ENCODE assay signal across 13 mouse cellular contexts in genomic region chr1:83223072-83223471, GRCm38 (mm10).
DNase-seq lines count a peak whose midpoint lies in the region; ATAC-seq and TF ChIP-seq lines count a peak whose summit lies in the region.
"Had no signal": no experiment of that assay in that cellular context is flagged by ENCODE, and none has a peak within 500 bp of the region (broad histone marks: within the 10 kb centered on the region; RNA-seq: fewer than 3 reads in every experiment).

No protein-coding gene starts in this region.

- no peak overlapping the region for H3K9ac ChIP-seq in hindbrain, embryonic 11.5 days (ENCODE audit: low read depth, low read length)
- no peak overlapping the region for H3K9ac ChIP-seq in hindbrain, embryonic 16.5 days (ENCODE audit: low read depth, low read length)
- H3K9ac ChIP-seq in midbrain, postnatal 0 days (replicated peaks; ENCODE audit: low read length, poor library complexity, severe bottlenecking), result no peak overlapping the region
- no peak overlapping the region for H3K9ac ChIP-seq in midbrain, embryonic 16.5 days (ENCODE audit: low read depth, low read length)
- H3K9ac ChIP-seq: embryonic facial prominence, embryonic 15.5 days; liver, embryonic 14.5 days; neural tube, embryonic 13.5 days had no signal

- DNase-seq in adrenal gland, adult 2 months, result peak; percentile 2
- DNase-seq in adrenal gland, postnatal 25 days, result no peak
- DNase-seq in hindbrain, embryonic 11.5 days (ENCODE audit: low spot score), result peak; percentile 9
- peak; percentile 60 for DNase-seq in midbrain, postnatal 0 days (ENCODE audit: low spot score)
- DNase-seq in spleen, postnatal 10 days (ENCODE audit: low spot score in 2 of 2), result no peak
- no peak for DNase-seq in urinary bladder, adult 2 months (ENCODE audit: low spot score)
- DNase-seq: heart, adult 11 months; kidney, postnatal 10 days had no signal

- 0 out of 2 replicates have a peak, but pooled peaks have one; percentile 40 for ATAC-seq in hindbrain, embryonic 11.5 days (ENCODE audit: low FRiP score)
- no peak for ATAC-seq in hindbrain, embryonic 16.5 days
- ATAC-seq in midbrain, postnatal 0 days (ENCODE audit: low FRiP score), result no peak
- no peak for ATAC-seq in midbrain, embryonic 16.5 days

- H3K27ac ChIP-seq in hindbrain, embryonic 11.5 days (ENCODE audit: low read depth, low read length), result no peak overlapping the region
- H3K27ac ChIP-seq in hindbrain, embryonic 16.5 days (ENCODE audit: low read depth, low read length), result no peak overlapping the region
- no peak overlapping the region for H3K27ac ChIP-seq in midbrain, postnatal 0 days (ENCODE audit: low read depth, low read length)
- no peak overlapping the region for H3K27ac ChIP-seq in midbrain, embryonic 16.5 days (ENCODE audit: low read length)
- H3K27ac ChIP-seq: embryonic facial prominence, embryonic 15.5 days; liver, embryonic 14.5 days; neural tube, embryonic 13.5 days had no signal

- H3K4me2 ChIP-seq in hindbrain, embryonic 11.5 days (replicated peaks; ENCODE audit: low read depth, low read length), result no peak overlapping the region
- H3K4me2 ChIP-seq in hindbrain, embryonic 16.5 days (ENCODE audit: low read length), result no peak overlapping the region
- H3K4me2 ChIP-seq in midbrain, postnatal 0 days (ENCODE audit: low read depth, low read length, poor library complexity, severe bottlenecking), result no peak overlapping the region
- no peak overlapping the region for H3K4me2 ChIP-seq in midbrain, embryonic 16.5 days (ENCODE audit: low read length)
- H3K4me2 ChIP-seq: embryonic facial prominence, embryonic 15.5 days; neural tube, embryonic 13.5 days had no signal

- peak; percentile 70 for TF ChIP-seq CTCF in midbrain, postnatal 0 days (IDR thresholded peaks at IDR 0.05)

- H3K27me3 ChIP-seq in hindbrain, embryonic 11.5 days (ENCODE audit: control insufficient read depth, insufficient read depth, low read length), result no peaks in the 10 kb centered on the region
- no peaks in the 10 kb centered on the region for H3K27me3 ChIP-seq in hindbrain, embryonic 16.5 days (replicated peaks; ENCODE audit: control insufficient read depth, insufficient read depth, low read length)
- H3K27me3 ChIP-seq in midbrain, postnatal 0 days (ENCODE audit: insufficient read depth, low read length), result no peaks in the 10 kb centered on the region
- H3K27me3 ChIP-seq in midbrain, embryonic 16.5 days (ENCODE audit: control insufficient read depth, insufficient read depth, low read depth, low read length), result no peaks in the 10 kb centered on the region
- H3K27me3 ChIP-seq: embryonic facial prominence, embryonic 15.5 days; neural tube, embryonic 13.5 days had no signal

- no peaks in the 10 kb centered on the region for H3K9me3 ChIP-seq in hindbrain, embryonic 11.5 days (ENCODE audit: control insufficient read depth, low read length)
- H3K9me3 ChIP-seq in hindbrain, embryonic 16.5 days (ENCODE audit: control insufficient read depth, low read length), result peaks cover 2% of the 10 kb centered on the region; the same call in 1 of the 2 replicates
- no peaks in the 10 kb centered on the region for H3K9me3 ChIP-seq in midbrain, postnatal 0 days (ENCODE audit: low read length)
- H3K9me3 ChIP-seq in midbrain, embryonic 16.5 days (replicated peaks; ENCODE audit: control insufficient read depth, low read length, poor library complexity, severe bottlenecking), result no peaks in the 10 kb centered on the region
- H3K9me3 ChIP-seq: embryonic facial prominence, embryonic 15.5 days; neural tube, embryonic 13.5 days had no signal

- H3K36me3 ChIP-seq in hindbrain, embryonic 11.5 days (ENCODE audit: control insufficient read depth, insufficient read depth, low read length), result no peaks in the 10 kb centered on the region
- no peaks in the 10 kb centered on the region for H3K36me3 ChIP-seq in hindbrain, embryonic 16.5 days (ENCODE audit: control insufficient read depth, insufficient read depth, low read length)
- no peaks in the 10 kb centered on the region for H3K36me3 ChIP-seq in midbrain, postnatal 0 days (ENCODE audit: insufficient read depth, low read length)
- no peaks in the 10 kb centered on the region for H3K36me3 ChIP-seq in midbrain, embryonic 16.5 days (ENCODE audit: control insufficient read depth, insufficient read depth, low read length)
- H3K36me3 ChIP-seq: embryonic facial prominence, embryonic 15.5 days; neural tube, embryonic 13.5 days had no signal

- no peaks in the 10 kb centered on the region for H3K4me1 ChIP-seq in hindbrain, embryonic 11.5 days (replicated peaks; ENCODE audit: control insufficient read depth, insufficient read depth, low read length)
- H3K4me1 ChIP-seq in hindbrain, embryonic 16.5 days (ENCODE audit: control insufficient read depth, insufficient read depth, low read depth, low read length), result no peaks in the 10 kb centered on the region
- no peaks in the 10 kb centered on the region for H3K4me1 ChIP-seq in midbrain, postnatal 0 days (ENCODE audit: insufficient read depth, low read length)
- no peaks in the 10 kb centered on the region for H3K4me1 ChIP-seq in midbrain, embryonic 16.5 days (ENCODE audit: control insufficient read depth, insufficient read depth, low read length)
- H3K4me1 ChIP-seq: embryonic facial prominence, embryonic 15.5 days; neural tube, embryonic 13.5 days had no signal

- 73% methylated on average over 1 of the region's 1 CpGs for WGBS in hindbrain, embryonic 11.5 days
- 75% methylated on average over 1 of the region's 1 CpGs for WGBS in hindbrain, embryonic 16.5 days
- 76% methylated on average over 1 of the region's 1 CpGs for WGBS in midbrain, postnatal 0 days
- WGBS in midbrain, embryonic 16.5 days, result 68% methylated on average over 1 of the region's 1 CpGs

- H3K4me3 ChIP-seq in hindbrain, embryonic 11.5 days (ENCODE audit: low read depth, low read length), result no peak overlapping the region
- no peak overlapping the region for H3K4me3 ChIP-seq in hindbrain, embryonic 16.5 days (ENCODE audit: low read length)
- no peak overlapping the region for H3K4me3 ChIP-seq in midbrain, postnatal 0 days (ENCODE audit: low read depth, low read length)
- no peak overlapping the region for H3K4me3 ChIP-seq in midbrain, embryonic 16.5 days (ENCODE audit: low read depth, low read length)
- H3K4me3 ChIP-seq: embryonic facial prominence, embryonic 15.5 days; neural tube, embryonic 13.5 days had no signal

Comparison
In these comparisons a context has a peak if more than half of its experiments do, and no peak if none do; other contexts are left out.
1. DNase-seq: peak in adrenal gland, adult 2 months (single experiment), hindbrain, embryonic 11.5 days (single experiment) and midbrain, postnatal 0 days (single experiment); none in adrenal gland, postnatal 25 days (single experiment), spleen, postnatal 10 days (0 of 2) and urinary bladder, adult 2 months (single experiment).